Mouse (Mus musculus): ENCODE measurements around the gene Usp9x. TPM values are rescaled to one million over a fixed set of nuclear protein-coding genes. Genes with fewer than 3 reads are reported as not detected.

The Usp9x gene
- total RNA-seq, 2 experiments from 2014 or later = 233 to 252 TPM

DNA sequence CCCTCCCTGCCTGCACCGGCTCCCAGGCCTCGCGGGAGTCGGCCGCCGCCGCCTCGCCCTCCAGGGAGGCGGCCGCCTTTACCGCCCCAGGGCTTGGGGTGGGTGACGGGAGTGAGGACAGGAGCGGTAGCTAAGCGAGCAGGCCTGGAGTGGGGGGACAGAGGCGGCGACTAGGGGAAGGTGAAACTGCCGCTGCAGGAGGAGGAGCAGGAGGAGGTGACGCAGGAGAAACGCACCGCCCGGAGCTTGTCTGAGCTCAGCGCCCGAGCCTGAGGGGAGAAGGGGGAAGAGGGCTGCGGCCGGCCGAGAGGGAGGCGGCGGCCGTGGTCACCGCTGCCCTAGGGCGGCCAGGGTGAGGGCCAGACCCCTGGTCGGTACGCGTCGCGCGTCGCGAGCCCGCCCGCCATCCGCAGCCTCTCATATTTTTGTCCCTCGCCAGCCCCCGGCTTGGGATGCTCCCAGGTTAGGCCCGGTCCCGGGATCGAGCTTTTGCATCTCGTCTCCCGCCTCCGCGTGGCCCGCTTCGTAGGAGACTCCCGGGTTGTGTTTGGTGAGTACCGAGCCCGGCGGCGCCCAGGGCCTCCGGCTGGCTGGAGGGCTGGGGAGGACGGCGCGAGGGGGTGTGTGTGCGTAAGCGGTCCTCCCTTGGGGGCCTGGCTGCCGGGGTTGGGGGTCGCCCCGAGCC is 620 bp downstream of the Usp9x start:
- DNase-seq (ENCODE audit: low spot score in 2 of 2) = peak; percentile 37 to 58

DNA sequence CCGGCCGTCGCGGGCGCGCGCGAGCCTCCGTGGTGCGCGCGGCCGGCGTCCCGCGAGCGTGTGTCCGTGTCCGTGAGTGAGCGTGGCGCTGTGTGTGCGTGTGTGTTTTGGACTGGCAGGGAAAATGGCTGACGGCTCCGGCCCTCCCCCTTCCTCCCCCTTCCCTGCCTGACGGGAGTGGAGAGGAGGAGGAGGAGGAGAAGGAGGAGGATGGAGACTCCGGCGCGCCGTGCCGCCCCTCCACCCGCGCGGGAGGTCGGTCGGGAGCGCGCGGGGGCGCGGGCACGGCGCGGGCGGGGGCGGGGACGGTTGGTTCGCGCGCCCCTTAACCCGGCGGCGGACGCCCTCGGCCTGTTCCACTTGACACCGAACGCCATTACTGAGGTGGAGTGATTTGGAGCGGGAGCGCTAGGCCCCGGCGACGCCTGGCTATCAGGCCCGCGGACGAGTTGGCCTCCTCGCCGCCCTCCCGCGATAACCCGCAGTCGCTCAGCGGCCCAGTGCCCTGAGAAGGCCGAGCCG is 1.2 kb downstream of the Usp9x start:
- DNase-seq (ENCODE audit: low spot score in 2 of 2) = peak; percentile 40 to 56

DNA sequence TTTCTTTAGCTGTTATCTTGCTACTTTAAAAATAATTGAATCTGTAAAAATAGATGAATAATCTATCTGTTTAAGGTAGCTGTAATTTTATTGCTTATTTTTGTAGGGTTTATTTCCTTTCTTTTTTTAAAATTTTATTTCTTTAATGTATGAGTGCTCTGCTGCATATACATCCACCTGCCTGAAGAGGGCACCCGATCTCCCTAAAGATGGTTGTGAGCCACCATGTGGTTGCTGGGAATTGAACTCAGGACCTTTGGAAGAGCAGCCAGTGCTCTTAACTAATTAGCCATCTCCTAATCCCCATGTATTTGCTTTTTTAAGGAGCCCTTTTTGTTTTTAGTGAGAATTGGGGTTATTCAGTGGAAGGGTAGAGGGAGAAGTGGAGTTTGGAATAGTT is 14.3 kb downstream of the Usp9x start:
- no peak for DNase-seq (ENCODE audit: low spot score in 2 of 2)

DNA sequence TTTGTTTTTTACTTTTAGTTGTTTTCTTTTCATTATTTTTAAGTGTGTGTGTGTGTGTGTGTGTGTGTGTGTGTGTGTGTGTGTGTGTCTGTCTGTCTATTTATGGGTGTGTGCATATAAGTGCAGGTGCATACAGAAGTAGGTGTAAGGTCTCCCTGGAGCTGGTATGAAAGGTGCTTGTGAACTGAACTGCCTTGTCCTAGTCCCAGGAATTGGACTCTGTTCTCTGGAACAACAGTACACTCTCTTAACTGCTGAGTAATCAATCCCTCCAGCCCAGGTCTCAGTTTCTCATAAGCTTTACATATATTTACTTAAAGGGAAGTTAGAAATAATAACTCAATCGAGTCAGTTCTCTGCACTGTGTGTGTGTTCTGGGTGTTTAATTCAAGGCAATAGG is 25.7 kb downstream of the Usp9x start:
- no peak for DNase-seq (ENCODE audit: low spot score in 2 of 2)

DNA sequence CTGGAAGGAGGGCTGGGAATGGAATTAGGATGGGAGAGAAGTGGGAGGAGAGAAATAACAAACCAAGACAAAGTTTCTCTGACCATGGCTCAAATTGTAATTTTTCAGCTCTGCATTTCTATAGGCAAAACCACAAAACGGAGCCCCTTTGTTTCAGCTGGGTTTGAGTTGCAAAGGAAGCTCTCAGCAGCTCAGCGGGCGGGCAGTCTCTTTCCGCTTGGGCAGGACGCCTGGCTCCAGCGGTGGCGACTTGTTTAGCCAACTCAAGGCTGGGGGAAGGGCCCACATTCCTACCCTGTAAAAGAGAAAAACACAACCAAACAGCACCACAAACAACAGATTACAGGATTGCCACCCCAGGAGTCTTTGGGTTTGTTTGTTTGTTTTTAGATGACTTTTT is 135.2 kb downstream of the Usp9x start:
- DNase-seq (ENCODE audit: low spot score in 2 of 2) = no peak

DNA sequence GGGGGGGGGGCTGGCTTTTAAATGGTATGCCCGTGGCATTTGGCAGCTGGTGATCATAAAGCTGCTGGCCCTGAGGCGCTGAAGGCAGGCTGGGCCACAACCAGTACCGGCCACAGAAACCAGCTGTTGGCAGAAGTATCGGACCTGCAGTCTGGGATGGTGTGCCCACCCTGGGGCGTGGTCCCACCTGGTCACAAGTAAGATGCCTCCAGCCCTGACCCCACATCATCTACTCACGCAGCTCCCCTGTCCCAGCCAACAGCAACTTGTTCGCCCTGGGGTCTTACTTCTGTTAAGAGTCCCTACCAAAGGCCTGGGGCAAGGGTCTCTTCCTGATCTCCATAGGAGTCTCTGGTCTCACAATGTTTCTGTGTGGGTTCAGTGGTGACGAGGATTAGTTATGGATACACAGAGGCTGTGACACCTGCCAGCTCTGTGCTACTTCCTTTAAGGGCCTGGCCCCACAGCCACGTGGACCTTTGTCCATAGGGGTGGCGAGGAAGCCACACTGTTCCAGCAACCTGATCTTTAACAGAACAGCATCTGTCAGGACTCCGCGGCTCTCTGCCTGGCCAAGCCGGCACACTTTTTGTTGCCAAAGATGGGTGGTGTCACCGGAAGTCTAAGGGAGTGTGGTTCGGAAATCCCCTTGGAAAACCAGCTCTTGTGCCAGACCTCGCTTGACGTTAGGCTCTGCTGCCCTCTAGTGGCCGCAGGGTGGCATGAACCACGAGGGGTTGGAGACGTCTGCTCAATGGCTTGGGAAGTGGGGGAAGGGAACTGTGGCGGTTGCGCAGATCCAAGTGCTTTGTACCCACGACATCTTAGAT is 136.4 kb downstream of the Usp9x start:
- peak; percentile 86 to 89 for DNase-seq (ENCODE audit: low spot score in 2 of 2)

DNA sequence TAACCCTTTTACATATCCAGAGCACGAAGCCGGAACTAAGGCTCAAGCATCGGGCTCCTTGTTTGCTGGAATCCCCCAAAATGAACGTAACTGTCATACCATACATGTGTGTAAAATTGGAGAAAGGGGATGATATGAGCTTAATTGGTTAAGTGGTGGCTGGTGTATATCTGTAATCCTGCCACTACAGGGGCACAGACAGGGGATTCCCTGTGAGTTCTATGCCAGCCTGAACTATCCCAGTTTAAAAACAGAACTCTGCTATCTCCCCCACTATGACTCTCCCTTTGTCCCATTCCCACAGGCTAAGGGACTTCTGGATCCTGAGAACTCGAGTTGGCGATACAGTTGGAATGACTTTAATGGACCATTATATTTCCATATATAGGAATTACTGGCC is 137.1 kb downstream of the Usp9x start:
- no peak for DNase-seq (ENCODE audit: low spot score in 2 of 2)

DNA sequence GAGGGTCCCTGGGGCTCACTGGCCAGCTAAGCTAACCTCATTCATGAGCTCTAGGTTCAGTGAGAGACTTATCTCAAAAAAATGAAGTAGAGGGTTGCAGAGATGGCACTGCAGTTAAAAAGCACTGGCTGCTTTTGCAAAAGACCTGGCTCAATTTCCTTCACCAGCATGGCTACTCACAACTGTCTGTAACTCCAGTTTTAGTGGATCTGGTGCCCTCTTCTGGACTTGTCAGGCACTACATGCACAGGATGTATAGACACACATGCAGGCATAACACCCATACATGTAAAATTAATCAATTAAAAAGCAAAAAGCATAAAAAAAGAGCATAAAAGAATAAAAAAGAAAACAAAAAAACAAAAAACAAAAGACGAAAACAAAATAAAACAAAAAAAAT is 143.0 kb downstream of the Usp9x start:
- no peak for DNase-seq (ENCODE audit: low spot score in 2 of 2)

Other genes starting within 250 kb of the Usp9x start
- gene Ddx3x, start 209.5 kb downstream of the Usp9x start, total RNA-seq (2021) = 100 to 1,000 TPM; 158 to 206 TPM

Measured in left cerebral cortex, adult 18-20 months (tissue).